Mouse (Mus musculus) spleen, postnatal 14 days (tissue): ENCODE data around the gene Ppip5k2.
"Not testable (repeated sequence)": the region's sequence is repeated elsewhere in the genome, so short reads cannot be mapped to it uniquely, and the experiment has no call there.

ENCODE experiments used
- DNase-seq, 2 experiments: peaks; one replicate each; pipeline ENCODE4 v3.0.0; 2021 to 2022; ENCODE audit warnings: low spot score in 2 of 2

Ppip5k2 gene

GRCm38 (mm10) chr1:97769904-97770753, at the start of gene Ppip5k2, which contains the start of gene Gin1:
Gene Ppip5k2, minus strand, starts transcription at chr1:97770411.
Gene Gin1, plus strand, starts transcription at chr1:97770172.
- peak; percentile 88 to 91 for DNase-seq

GRCm38 (mm10) chr1:97809255-97809912, 39.2 kb upstream of the Ppip5k2 start:
- no peak for DNase-seq

GRCm38 (mm10) chr1:97804520-97804919, 34.3 kb upstream of the Ppip5k2 start:
- no peak for DNase-seq

- no peak for DNase-seq
Measured at GRCm38 (mm10) chr1:97802207-97802902, 32.1 kb upstream of the Ppip5k2 start.

GRCm38 (mm10) chr1:97795936-97796335, 25.7 kb upstream of the Ppip5k2 start:
- no peak for DNase-seq

- DNase-seq = no peak
Measured at GRCm38 (mm10) chr1:97794110-97794509, 23.9 kb upstream of the Ppip5k2 start.

GRCm38 (mm10) chr1:97788490-97788889, 18.3 kb upstream of the Ppip5k2 start:
- DNase-seq = no peak

- no peak for DNase-seq
Measured at GRCm38 (mm10) chr1:97787674-97788073, 17.5 kb upstream of the Ppip5k2 start.

- DNase-seq = no peak
Measured at GRCm38 (mm10) chr1:97785685-97786393, 15.6 kb upstream of the Ppip5k2 start.

GRCm38 (mm10) chr1:97784928-97785327, 14.7 kb upstream of the Ppip5k2 start:
- no peak for DNase-seq

GRCm38 (mm10) chr1:97781674-97782073, 11.5 kb upstream of the Ppip5k2 start:
- no peak for DNase-seq

GRCm38 (mm10) chr1:97773973-97774372, 3.8 kb upstream of the Ppip5k2 start:
- no peak for DNase-seq

- DNase-seq = no peak
Measured at GRCm38 (mm10) chr1:97773362-97773761, 3.2 kb upstream of the Ppip5k2 start.

- DNase-seq = no peak
Measured at GRCm38 (mm10) chr1:97771727-97772126, 1.5 kb upstream of the Ppip5k2 start.

GRCm38 (mm10) chr1:97771118-97771517, 907 bp upstream of the Ppip5k2 start:
- no peak for DNase-seq

GRCm38 (mm10) chr1:97769294-97769903, 812 bp downstream of the Ppip5k2 start:
- peak in 1 of 2 experiments; percentile 7 for DNase-seq

GRCm38 (mm10) chr1:97768906-97769293, 1.3 kb downstream of the Ppip5k2 start:
- DNase-seq = no peak

GRCm38 (mm10) chr1:97768089-97768488, 2.1 kb downstream of the Ppip5k2 start:
- no peak for DNase-seq

GRCm38 (mm10) chr1:97765712-97766111, 4.5 kb downstream of the Ppip5k2 start:
- not testable (repeated sequence) for DNase-seq

GRCm38 (mm10) chr1:97761477-97761876, 8.7 kb downstream of the Ppip5k2 start:
- DNase-seq = no peak

GRCm38 (mm10) chr1:97760598-97760997, 9.6 kb downstream of the Ppip5k2 start:
- DNase-seq = no peak
